Comparison of ENCODE assay signal across 9 mouse cellular contexts in genomic region chr17:32753634-32754033, GRCm38 (mm10). TPM values are rescaled to one million over a fixed set of nuclear protein-coding genes. Genes with fewer than 3 reads are reported as not detected.
DNase-seq lines count a peak whose midpoint lies in the region; ATAC-seq and TF ChIP-seq lines count a peak whose summit lies in the region.
"Had no signal": no experiment of that assay in that cellular context is flagged by ENCODE, and none has a peak within 500 bp of the region (broad histone marks: within the 10 kb centered on the region; RNA-seq: fewer than 3 reads in every experiment).

No protein-coding gene starts in this region.

- H3K9me3 ChIP-seq in E14TG2a.4 (ENCODE audit: low read length): no peaks in the 10 kb centered on the region
- H3K9me3 ChIP-seq in hindbrain, postnatal 0 days (ENCODE audit: low read length): no peaks in the 10 kb centered on the region
- H3K9me3 ChIP-seq: limb, embryonic 13.5 days had no signal

- TF ChIP-seq CTCF in E14TG2a.4 (conservative IDR thresholded peaks at IDR 0.05; ENCODE audit: low read length): peak; percentile 14; the same call in 1 of the 2 replicates
- peak; percentile 16; the same call in 1 of the 2 replicates for TF ChIP-seq CTCF in brain, embryonic 14.5 days (IDR thresholded peaks at IDR 0.05; ENCODE audit: borderline replicate concordance, extremely low read depth, insufficient read depth, insufficient read length)
- TF ChIP-seq CTCF in hindbrain, postnatal 0 days (IDR thresholded peaks at IDR 0.05; ENCODE audit: low read depth): peak; percentile 55

- H3K36me3 ChIP-seq in E14TG2a.4 (ENCODE audit: insufficient read depth, low read length): no peaks in the 10 kb centered on the region
- no peaks in the 10 kb centered on the region for H3K36me3 ChIP-seq in hindbrain, postnatal 0 days (ENCODE audit: insufficient read depth, low read length)
- H3K36me3 ChIP-seq: limb, embryonic 13.5 days had no signal

- peak overlapping the region; percentile 24; the same call in 1 of the 2 replicates for H3K4me2 ChIP-seq in hindbrain, postnatal 0 days (ENCODE audit: low read depth, low read length)
- H3K4me2 ChIP-seq: limb, embryonic 13.5 days had no signal

- H3K4me3 ChIP-seq in E14TG2a.4 (replicated peaks; ENCODE audit: low read length): peak overlapping the region; percentile 45
- H3K4me3 ChIP-seq in hindbrain, postnatal 0 days (ENCODE audit: low read length): no peak overlapping the region
- H3K4me3 ChIP-seq: limb, embryonic 13.5 days had no signal

- H3K4me1 ChIP-seq in E14TG2a.4 (replicated peaks; ENCODE audit: low read depth, low read length): peaks cover 43% of the 10 kb centered on the region
- H3K4me1 ChIP-seq in hindbrain, postnatal 0 days (ENCODE audit: insufficient read depth, low read length): no peaks in the 10 kb centered on the region
- H3K4me1 ChIP-seq: limb, embryonic 13.5 days had no signal

- H3K9ac ChIP-seq in hindbrain, postnatal 0 days (replicated peaks; ENCODE audit: low read length): no peak overlapping the region
- H3K9ac ChIP-seq: limb, embryonic 13.5 days had no signal

- no peaks in the 10 kb centered on the region for H3K27me3 ChIP-seq in E14TG2a.4 (ENCODE audit: insufficient read depth, low read length)
- H3K27me3 ChIP-seq in hindbrain, postnatal 0 days (ENCODE audit: insufficient read depth, low read length): no peaks in the 10 kb centered on the region
- H3K27me3 ChIP-seq: limb, embryonic 13.5 days had no signal

- no peak overlapping the region for H3K27ac ChIP-seq in hindbrain, postnatal 0 days
- H3K27ac ChIP-seq: limb, embryonic 13.5 days had no signal

- DNase-seq in gastrocnemius, postnatal 10 days: peak; percentile 17
- DNase-seq in gastrocnemius, postnatal 4 days (ENCODE audit: low spot score in 2 of 2): no peak
- DNase-seq in brain, embryonic 14.5 days (ENCODE audit: low read depth): peak; percentile 28
- peak; percentile 57 for DNase-seq in hindbrain, postnatal 0 days (ENCODE audit: low spot score)
- peak; percentile 54 for DNase-seq in mesoderm, embryonic 11.5 days (ENCODE audit: low read depth, low spot score)
- no peak for DNase-seq in left cerebral cortex, adult 9 months (ENCODE audit: low spot score in 2 of 2)
- DNase-seq in B cell, adult 2 months: no peak

- WGBS in hindbrain, postnatal 0 days: 11% methylated on average over 12 of the region's 12 CpGs

- ATAC-seq in hindbrain, postnatal 0 days: peak; percentile 62; the same call in 1 of the 2 replicates

- no peak for TF ChIP-seq POLR2A in brain, embryonic 14.5 days (IDR thresholded peaks at IDR 0.05; ENCODE audit: borderline replicate concordance, extremely low read depth, insufficient read depth, insufficient read length, poor library complexity, severe bottlenecking)

RNA-seq across cellular contexts. Expression of gene Zfp871, which starts 34.5 kb away (rescaled TPM):
- 10 to 100 TPM; 30.6 to 36.4 TPM for total RNA-seq in gastrocnemius, postnatal 10 days (2021)
- 10 to 100 TPM; 42.7 to 43.1 TPM for total RNA-seq in gastrocnemius, postnatal 4 days (2021)
- 31.3 and 34.6 TPM in 2 replicates for polyA plus RNA-seq in brain, embryonic 14.5 days (2012; rRNA removed)
- total RNA-seq in hindbrain, postnatal 0 days (2014; rRNA removed): 29.2 and 34.0 TPM in 2 replicates
- polyA plus RNA-seq in hindbrain, postnatal 0 days (2015; fragmentation: Nextera tagmentation; extraction: Ambion mirVana): 42.1 and 44.4 TPM in 2 replicates

RNA-seq across cellular contexts. Expression of gene Zfp811, which starts 56.1 kb away (rescaled TPM):
- under 1 TPM; 0.77 to 0.87 TPM for total RNA-seq in gastrocnemius, postnatal 10 days (2021)
- total RNA-seq in gastrocnemius, postnatal 4 days (2021): 1 to 10 TPM in 1 of 2 experiments, under 1 TPM in 1; 0.73 to 1.2 TPM
- 21.9 and 40.7 TPM in 2 replicates for polyA plus RNA-seq in brain, embryonic 14.5 days (2012; rRNA removed)
- total RNA-seq in hindbrain, postnatal 0 days (2014; rRNA removed): 13.1 and 15.7 TPM in 2 replicates
- polyA plus RNA-seq in hindbrain, postnatal 0 days (2015; fragmentation: Nextera tagmentation; extraction: Ambion mirVana): 19.8 and 19.9 TPM in 2 replicates

Comparison
In these comparisons a context has a peak if more than half of its experiments do, and no peak if none do; other contexts are left out.
1. DNase-seq: peak in gastrocnemius, postnatal 10 days (single experiment), brain, embryonic 14.5 days (single experiment), hindbrain, postnatal 0 days (single experiment) and mesoderm, embryonic 11.5 days (single experiment); none in gastrocnemius, postnatal 4 days (0 of 2), left cerebral cortex, adult 9 months (0 of 2) and B cell, adult 2 months (0 of 2).
2. Peak in every context shown above with its lines, with median percentiles within 50 percentile points of each other: CTCF ChIP-seq.